ENCODE assay signal across 20 mouse cellular contexts in genomic region chr13:111236461-111236864, GRCm38 (mm10). TPM values are rescaled to one million over a fixed set of nuclear protein-coding genes. Genes with fewer than 3 reads are reported as not detected.
DNase-seq lines count a peak whose midpoint lies in the region; ATAC-seq and TF ChIP-seq lines count a peak whose summit lies in the region.
"Had no signal": no experiment of that assay in that cellular context is flagged by ENCODE, and none has a peak within 500 bp of the region (broad histone marks: within the 10 kb centered on the region; RNA-seq: fewer than 3 reads in every experiment).

No protein-coding gene starts in this region.

- no peak for ATAC-seq in stomach, embryonic 15.5 days (ENCODE audit: insufficient read depth, low FRiP score, low read depth)
- no peak for ATAC-seq in stomach, postnatal 0 days (ENCODE audit: low FRiP score, low TSS enrichment)

- no peak overlapping the region for H3K4me2 ChIP-seq in stomach, embryonic 15.5 days
- no peak overlapping the region for H3K4me2 ChIP-seq in stomach, postnatal 0 days (replicated peaks; ENCODE audit: low read depth)
- H3K4me2 ChIP-seq: forebrain, embryonic 12.5 days; heart, embryonic 12.5 days; hindbrain, embryonic 13.5 days; liver, embryonic 13.5 days had no signal

- H3K36me3 ChIP-seq in stomach, embryonic 15.5 days, result no peaks in the 10 kb centered on the region
- H3K36me3 ChIP-seq in stomach, postnatal 0 days (ENCODE audit: control insufficient read depth, insufficient read depth, low read length), result no peaks in the 10 kb centered on the region
- H3K36me3 ChIP-seq in limb, embryonic 10.5 days, result no peaks in the 10 kb centered on the region
- H3K36me3 ChIP-seq: forebrain, embryonic 12.5 days; heart, embryonic 12.5 days; hindbrain, embryonic 13.5 days; liver, embryonic 13.5 days had no signal

- peaks cover 4% of the 10 kb centered on the region; the same call in 1 of the 2 replicates for H3K4me1 ChIP-seq in stomach, embryonic 15.5 days
- H3K4me1 ChIP-seq in stomach, postnatal 0 days (replicated peaks; ENCODE audit: control insufficient read depth, insufficient read depth), result no peaks in the 10 kb centered on the region
- peaks cover 23% of the 10 kb centered on the region for H3K4me1 ChIP-seq in limb, embryonic 10.5 days
- H3K4me1 ChIP-seq: liver, embryonic 13.5 days had no signal

- H3K27me3 ChIP-seq in stomach, embryonic 15.5 days (replicated peaks), result no peaks in the 10 kb centered on the region
- H3K27me3 ChIP-seq in stomach, postnatal 0 days (ENCODE audit: control insufficient read depth, insufficient read depth, low read length), result no peaks in the 10 kb centered on the region
- no peaks in the 10 kb centered on the region for H3K27me3 ChIP-seq in limb, embryonic 10.5 days (ENCODE audit: low read depth, poor library complexity, severe bottlenecking)
- H3K27me3 ChIP-seq: forebrain, embryonic 12.5 days; heart, embryonic 12.5 days; hindbrain, embryonic 13.5 days; liver, embryonic 13.5 days had no signal

- TF ChIP-seq EP300 in stomach, postnatal 0 days (optimal IDR thresholded peaks at IDR 0.05), result no peak

- no peaks in the 10 kb centered on the region for H3K9me3 ChIP-seq in stomach, embryonic 15.5 days
- H3K9me3 ChIP-seq in stomach, postnatal 0 days (ENCODE audit: control insufficient read depth, low read length), result no peaks in the 10 kb centered on the region
- no peaks in the 10 kb centered on the region for H3K9me3 ChIP-seq in limb, embryonic 10.5 days (replicated peaks)
- H3K9me3 ChIP-seq: hindbrain, embryonic 13.5 days had no signal

- WGBS in stomach, embryonic 15.5 days, result 56% methylated on average over 9 of the region's 9 CpGs
- whole genome bisulfite sequencing in stomach, postnatal 0 days, result 57% methylated on average over 9 of the region's 9 CpGs
- 49% methylated on average over 9 of the region's 9 CpGs for WGBS in limb, embryonic 10.5 days

- no peak overlapping the region for H3K4me3 ChIP-seq in layer of hippocampus, adult 2 months
- H3K4me3 ChIP-seq in stomach, embryonic 15.5 days (replicated peaks), result no peak overlapping the region
- no peak overlapping the region for H3K4me3 ChIP-seq in stomach, postnatal 0 days (ENCODE audit: low read depth, low read length)
- H3K4me3 ChIP-seq in limb, embryonic 10.5 days, result no peak overlapping the region
- H3K4me3 ChIP-seq: forebrain, embryonic 12.5 days; heart, embryonic 12.5 days; hindbrain, embryonic 13.5 days; liver, embryonic 13.5 days; megakaryocyte, embryonic 14.5 days had no signal

- TF ChIP-seq CTCF in layer of hippocampus, adult 2 months (conservative IDR thresholded peaks at IDR 0.05), result no peak
- no peak for TF ChIP-seq CTCF in stomach, postnatal 0 days (IDR thresholded peaks at IDR 0.05; ENCODE audit: low read depth)

- peak overlapping the region; percentile 87 for H3K27ac ChIP-seq in layer of hippocampus, adult 2 months
- 0 out of 2 replicates have a peak overlapping the region, but pooled peaks have one; percentile 3 for H3K27ac ChIP-seq in stomach, embryonic 15.5 days
- no peak overlapping the region for H3K27ac ChIP-seq in stomach, postnatal 0 days (replicated peaks)
- H3K27ac ChIP-seq in limb, embryonic 10.5 days, result peak overlapping the region; percentile 76
- H3K27ac ChIP-seq: forebrain, embryonic 12.5 days; hindbrain, embryonic 13.5 days; liver, embryonic 13.5 days had no signal

- no peak for DNase-seq in layer of hippocampus, adult 2 months (ENCODE audit: low spot score in 2 of 2)
- no peak for DNase-seq in layer of hippocampus, adult 11-12 months (ENCODE audit: low spot score)
- no peak for DNase-seq in stomach, postnatal 0 days (ENCODE audit: low spot score)
- peak; percentile 53 for DNase-seq in limb, embryonic 10.5 days (ENCODE audit: low spot score)
- peak; percentile 4 for DNase-seq in yolk sac, embryonic 10.5 days (ENCODE audit: low spot score)
- DNase-seq in layer of hippocampus, adult 9-11 months, result no peak
- DNase-seq in layer of hippocampus, adult 8-10 months (ENCODE audit: low spot score in 2 of 2), result no peak
- DNase-seq: adrenal gland, postnatal 14 days; cerebellum, adult 9-10 months; kidney, adult 18-20 months; liver, embryonic 13.5 days; thymus, postnatal 4 days had no signal

- no peak overlapping the region for H3K9ac ChIP-seq in stomach, embryonic 15.5 days
- H3K9ac ChIP-seq in stomach, postnatal 0 days (ENCODE audit: low read length), result no peak overlapping the region
- H3K9ac ChIP-seq: forebrain, embryonic 12.5 days; heart, embryonic 12.5 days; hindbrain, embryonic 13.5 days; liver, embryonic 13.5 days had no signal

RNA-seq across cellular contexts. Expression of gene Actbl2, which starts 18.4 kb away (rescaled TPM):
- total RNA-seq in layer of hippocampus, adult 2 months (2021), result not detected
- 0.06 TPM in 1 of 2 replicates, not detected in the other for polyA plus RNA-seq in stomach, embryonic 15.5 days (2015; fragmentation: Nextera tagmentation; extraction: Ambion mirVana)
- not detected in 2 replicates for polyA plus RNA-seq in stomach, postnatal 0 days (2015; fragmentation: Nextera tagmentation; extraction: Ambion mirVana)
- not detected in 2 replicates for polyA plus RNA-seq in limb, embryonic 10.5 days (2016; fragmentation: Nextera tagmentation; extraction: Ambion mirVana)
- under 1 TPM in 1 of 4 experiments, not detected in 3; 0.16 TPM for total RNA-seq in layer of hippocampus, adult 8-10 months (2022)
- total RNA-seq: adrenal gland, postnatal 14 days; left cerebral cortex, adult 18-20 months; neutrophil, adult 5-6 weeks had no signal
- polyA plus RNA-seq: forebrain, embryonic 12.5 days; heart, embryonic 12.5 days; hindbrain, embryonic 13.5 days; liver, embryonic 13.5 days; spleen, adult 2 months had no signal

Comparison
In these comparisons a context has a peak if more than half of its experiments do, and no peak if none do; other contexts are left out.
1. DNase-seq: peak in limb, embryonic 10.5 days (single experiment) and yolk sac, embryonic 10.5 days (single experiment); none in layer of hippocampus, adult 2 months (0 of 2), layer of hippocampus, adult 11-12 months (single experiment), stomach, postnatal 0 days (single experiment), layer of hippocampus, adult 9-11 months (single experiment) and layer of hippocampus, adult 8-10 months (0 of 2).